Mouse (Mus musculus) G1E (cell line): Measurements from ENCODE around the gene Inca1. TPM values are rescaled to one million over a fixed set of nuclear protein-coding genes. Genes with fewer than 3 reads are reported as not detected.

Experiments used
- ATAC-seq: 2 replicates; pipeline ENCODE4 v1.8.0; 2016; ENCODE audit warnings: mild to moderate bottlenecking; ENCODE audit not compliant: insufficient number of reproducible peaks, poor library complexity, low FRiP score, severe bottlenecking; ENCODE audit errors: extremely low read depth
- DNase-seq: peaks from one replicate; pipeline ENCODE4 v3.0.0; 2012; ENCODE audit warnings: low spot score
- H3K27me3 ChIP-seq: 2 replicates; pipeline ENCODE4 v1.6.1; 2012; ENCODE audit warnings: mild to moderate bottlenecking, low read length, inconsistent platforms; ENCODE audit not compliant: insufficient read depth
- H3K36me3 ChIP-seq: replicated peaks from 2 replicates; pipeline ENCODE3; 2012; ENCODE audit warnings: mild to moderate bottlenecking, inconsistent platforms
- H3K4me1 ChIP-seq: 2 replicates; pipeline ENCODE4 v1.6.1; 2012; ENCODE audit warnings: low read depth, low read length, inconsistent platforms, mixed read lengths; ENCODE audit not compliant: insufficient read depth
- H3K4me3 ChIP-seq: 2 replicates; pipeline ENCODE4 v1.5.1; 2012; ENCODE audit warnings: low read depth, mild to moderate bottlenecking, inconsistent platforms, low read length, moderate library complexity, mixed read lengths
- H3K9me3 ChIP-seq: replicated peaks from 2 replicates; pipeline ENCODE4 v1.6.1; 2012; ENCODE audit warnings: inconsistent platforms
- CTCF ChIP-seq: IDR thresholded peaks from 2 replicates; pipeline ENCODE4 v1.5.1; 2012; ENCODE audit warnings: low read depth, low read length, inconsistent platforms, mixed read lengths
- GATA1 ChIP-seq: IDR thresholded peaks from 2 replicates; pipeline ENCODE4 v1.6.1; 2012; ENCODE audit warnings: borderline replicate concordance, low read length, inconsistent platforms, mixed read lengths
- GATA2 ChIP-seq: IDR thresholded peaks from 2 replicates; pipeline ENCODE4 v1.6.1; 2012; ENCODE audit warnings: low read depth, low read length, inconsistent platforms, borderline replicate concordance
- POLR2AphosphoS5 ChIP-seq: IDR thresholded peaks from 2 replicates; pipeline ENCODE4 v1.6.1; 2012; ENCODE audit warnings: low read depth, low read length, inconsistent platforms; ENCODE audit not compliant: insufficient replicate concordance
- TAL1 ChIP-seq: conservative IDR thresholded peaks from 2 replicates; pipeline ENCODE4 v1.6.1; 2012; ENCODE audit warnings: low read depth, low read length, inconsistent platforms, mixed read lengths
- polyA plus RNA-seq: library from polyadenylated mRNA; stranded (reverse); fragments of >175 nt; gene quantifications from 2 replicates; pipeline ENCODE4 v1.2.3, GENCODE M21; 2012
- total RNA-seq, 2 experiments: library from RNA; stranded (forward) in 1 of 2; stranded (reverse) in 1 of 2; fragments of 200-1000 nt in 1 of 2; fragments of >200 nt in 1 of 2; fragmentation: Nextera tagmentation in 1 of 2; gene quantifications; 2 replicates each; pipeline ENCODE4 v1.2.3; 2014 to 2017

Inca1 gene
- total and polyA plus RNA-seq, 3 experiments, result 0.36 to 3.7 (median 1.2) TPM

DNA sequence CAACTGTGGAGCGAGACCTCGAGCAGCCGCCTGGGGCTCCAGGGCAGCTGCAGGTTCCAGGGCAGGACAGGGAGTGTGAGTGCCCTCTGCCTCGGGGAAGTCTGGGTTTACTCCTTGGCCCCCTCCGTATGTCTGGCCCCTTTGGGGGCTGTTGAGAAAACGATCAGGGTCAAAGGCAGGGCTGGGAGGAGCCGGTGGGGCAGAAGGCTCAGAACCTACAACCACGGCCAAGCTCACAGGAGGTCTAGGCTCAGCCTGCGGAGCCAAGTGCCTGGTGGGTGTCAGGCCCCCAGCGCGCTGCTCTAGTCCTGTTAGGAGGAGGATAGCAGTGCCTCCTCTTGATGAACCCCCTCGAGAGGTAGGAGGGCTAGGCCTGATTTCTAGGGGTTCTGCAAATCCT lies 18.8 kb downstream of the Inca1 start:
- TF ChIP-seq POLR2AphosphoS5, result no peak
- TF ChIP-seq GATA2, result no peak
- TF ChIP-seq GATA1, result no peak
- no peak for TF ChIP-seq TAL1
- TF ChIP-seq CTCF, result no peak
- Histone ChIP-seq H3K27me3 (no peaks in the 10 kb centered on the region), H3K9me3 (no peaks in the 10 kb centered on the region), H3K4me3 (no peak overlapping the region), H3K36me3 (peaks cover 94% of the 10 kb centered on the region), H3K4me1 (peaks cover 34% of the 10 kb centered on the region)
- DNase-seq, result no peak
- ATAC-seq, result no peak

DNA sequence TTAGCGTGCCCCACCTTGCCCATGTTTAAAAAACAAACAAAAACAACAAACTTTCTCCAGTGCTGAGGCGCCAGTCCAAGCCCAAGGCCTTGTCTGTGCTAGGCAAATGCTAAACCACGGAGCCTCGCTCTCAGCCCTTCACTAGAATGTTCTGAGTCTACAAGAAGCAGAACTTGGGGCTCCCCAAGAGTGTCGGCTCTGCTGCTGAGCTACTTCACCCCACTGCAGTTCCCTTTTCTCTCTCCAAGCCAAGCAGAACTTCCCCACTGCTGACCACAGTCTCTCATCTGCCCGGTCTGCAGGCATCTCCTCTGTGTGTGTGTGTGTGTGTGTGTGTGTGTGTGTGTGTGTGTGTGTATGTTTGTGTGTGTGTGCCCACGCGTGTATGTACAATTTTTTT lies 20.1 kb downstream of the Inca1 start:
- DNase-seq, result peak; percentile 59
- Histone ChIP-seq H3K4me3 (no peak overlapping the region), H3K36me3 (peaks cover 94% of the 10 kb centered on the region), H3K27me3 (no peaks in the 10 kb centered on the region), H3K9me3 (no peaks in the 10 kb centered on the region), H3K4me1 (peaks cover 34% of the 10 kb centered on the region)
- TF ChIP-seq POLR2AphosphoS5, result no peak
- no peak for TF ChIP-seq TAL1
- TF ChIP-seq GATA2, result no peak
- no peak for TF ChIP-seq GATA1
- no peak for TF ChIP-seq CTCF
- peak; percentile 75 for ATAC-seq

DNA sequence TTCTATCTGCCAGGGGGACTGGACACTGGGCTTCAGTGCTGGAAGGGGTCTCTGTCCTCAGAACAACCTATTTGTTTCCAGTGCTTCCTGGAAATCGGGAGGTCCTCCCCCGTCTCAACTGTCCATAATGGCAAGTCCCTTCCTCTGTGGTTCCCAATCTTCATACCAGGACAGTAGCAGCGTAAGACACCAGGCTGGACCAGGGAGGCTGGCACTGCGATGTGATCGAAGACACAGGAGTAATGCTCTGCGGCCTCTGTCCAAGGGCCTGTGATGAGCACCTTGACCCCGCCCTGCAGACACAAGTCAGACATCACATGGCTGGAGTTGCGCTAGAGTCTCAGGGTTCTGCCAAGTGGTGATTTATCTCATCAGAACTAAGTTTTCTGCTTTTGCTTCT lies 20.6 kb downstream of the Inca1 start:
- no peaks in the 10 kb centered on the region for H3K27me3 ChIP-seq
- peaks cover 36% of the 10 kb centered on the region for H3K4me1 ChIP-seq
- H3K4me3 ChIP-seq, result no peak overlapping the region
- DNase-seq (no peak), ATAC-seq (no peak)
- no peaks in the 10 kb centered on the region for H3K9me3 ChIP-seq
- TF ChIP-seq TAL1, result no peak
- TF ChIP-seq POLR2AphosphoS5, result no peak
- TF ChIP-seq GATA2, result no peak
- TF ChIP-seq GATA1, result no peak
- TF ChIP-seq CTCF, result no peak
- peaks cover 94% of the 10 kb centered on the region for H3K36me3 ChIP-seq

DNA sequence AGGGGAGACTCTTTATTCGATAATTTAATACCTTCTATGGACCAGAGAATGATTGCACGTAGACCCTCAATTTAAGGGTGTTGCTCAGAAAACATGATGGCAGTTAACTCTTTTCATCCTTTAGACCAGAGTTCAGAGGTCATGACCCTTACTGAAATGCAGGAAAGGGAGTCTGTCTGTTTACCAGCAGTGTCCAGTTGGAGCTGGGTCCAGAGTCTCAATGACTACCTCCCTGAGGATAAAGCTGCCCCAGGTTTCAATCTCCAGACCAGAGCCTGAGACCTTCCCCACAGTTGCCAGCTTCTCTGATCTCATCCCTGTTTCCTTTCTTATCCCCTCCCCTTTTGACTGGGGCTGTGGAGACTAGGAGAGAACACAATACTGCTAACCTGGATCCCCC lies 21.4 kb downstream of the Inca1 start:
- H3K4me3 ChIP-seq, result no peak overlapping the region
- no peak for TF ChIP-seq POLR2AphosphoS5
- TF ChIP-seq TAL1, result no peak
- TF ChIP-seq GATA2, result no peak
- TF ChIP-seq GATA1, result no peak
- peaks cover 94% of the 10 kb centered on the region for H3K36me3 ChIP-seq
- H3K4me1 ChIP-seq, result peaks cover 39% of the 10 kb centered on the region
- no peak for ATAC-seq
- no peak for DNase-seq
- H3K27me3 ChIP-seq, result no peaks in the 10 kb centered on the region
- no peaks in the 10 kb centered on the region for H3K9me3 ChIP-seq

GRCm38 (mm10) chr11:70678092-70678491 lies 21.9 kb downstream of the Inca1 start:
- TF ChIP-seq CTCF (no peak), POLR2AphosphoS5 (no peak), TAL1 (no peak), GATA1 (no peak), GATA2 (no peak)
- ATAC-seq (no peak), DNase-seq (no peak)
- Histone ChIP-seq H3K9me3 (no peaks in the 10 kb centered on the region), H3K4me3 (no peak overlapping the region), H3K36me3 (peaks cover 90% of the 10 kb centered on the region), H3K27me3 (no peaks in the 10 kb centered on the region), H3K4me1 (peaks cover 38% of the 10 kb centered on the region)

GRCm38 (mm10) chr11:70674501-70674900 lies 25.5 kb downstream of the Inca1 start:
- DNase-seq, result no peak
- H3K27me3 ChIP-seq, result no peaks in the 10 kb centered on the region
- H3K4me3 ChIP-seq, result no peak overlapping the region
- no peak for ATAC-seq
- TF ChIP-seq POLR2AphosphoS5 (no peak), GATA1 (no peak), GATA2 (no peak), TAL1 (no peak), CTCF (no peak)
- H3K4me1 ChIP-seq, result peaks cover 34% of the 10 kb centered on the region
- peaks cover 87% of the 10 kb centered on the region for H3K36me3 ChIP-seq
- no peaks in the 10 kb centered on the region for H3K9me3 ChIP-seq
